Mouse (Mus musculus) embryonic fibroblast, embryonic 13.5 days (primary cell): Measurements from ENCODE around the gene Rnase13. TPM values are rescaled to one million over a fixed set of nuclear protein-coding genes. Genes with fewer than 3 reads are reported as not detected.
A peak's percentile ranks its signal among the peaks of the same experiment; 100 is the strongest.

ENCODE experiments used
- H3K27ac ChIP-seq: 2 replicates; pipeline ENCODE4 v1.5.1; 2012; ENCODE audit warnings: low read length, control low read depth, inconsistent platforms; ENCODE audit not compliant: insufficient read depth
- H3K4me1 ChIP-seq: 2 replicates; pipeline ENCODE4 v1.6.1; 2011; ENCODE audit warnings: low read length; ENCODE audit not compliant: control insufficient read depth, insufficient read depth
- H3K4me3 ChIP-seq: 2 replicates; pipeline ENCODE4 v1.5.1; 2011; ENCODE audit warnings: mild to moderate bottlenecking, control low read depth, low read length; ENCODE audit not compliant: insufficient read depth
- CTCF ChIP-seq: IDR thresholded peaks from 2 replicates; pipeline ENCODE4 v1.5.1; 2011; ENCODE audit warnings: mild to moderate bottlenecking, control low read depth, low read length, moderate library complexity, borderline replicate concordance; ENCODE audit not compliant: insufficient read depth
- POLR2A ChIP-seq: IDR thresholded peaks from 2 replicates; pipeline ENCODE4 v1.6.1; 2011; ENCODE audit warnings: low read depth, mild to moderate bottlenecking, control low read depth, low read length, moderate library complexity
- polyA plus RNA-seq: library from polyadenylated mRNA; stranded (reverse); fragments of >200 nt; gene quantifications from 2 replicates; pipeline ENCODE4 v1.2.4, GENCODE M21; 2011; ENCODE audit warnings: low read depth; ENCODE audit not compliant: missing spikeins, insufficient read length

Gene Rnase13
- polyA plus RNA-seq, 1 experiment, result not detected

DNA sequence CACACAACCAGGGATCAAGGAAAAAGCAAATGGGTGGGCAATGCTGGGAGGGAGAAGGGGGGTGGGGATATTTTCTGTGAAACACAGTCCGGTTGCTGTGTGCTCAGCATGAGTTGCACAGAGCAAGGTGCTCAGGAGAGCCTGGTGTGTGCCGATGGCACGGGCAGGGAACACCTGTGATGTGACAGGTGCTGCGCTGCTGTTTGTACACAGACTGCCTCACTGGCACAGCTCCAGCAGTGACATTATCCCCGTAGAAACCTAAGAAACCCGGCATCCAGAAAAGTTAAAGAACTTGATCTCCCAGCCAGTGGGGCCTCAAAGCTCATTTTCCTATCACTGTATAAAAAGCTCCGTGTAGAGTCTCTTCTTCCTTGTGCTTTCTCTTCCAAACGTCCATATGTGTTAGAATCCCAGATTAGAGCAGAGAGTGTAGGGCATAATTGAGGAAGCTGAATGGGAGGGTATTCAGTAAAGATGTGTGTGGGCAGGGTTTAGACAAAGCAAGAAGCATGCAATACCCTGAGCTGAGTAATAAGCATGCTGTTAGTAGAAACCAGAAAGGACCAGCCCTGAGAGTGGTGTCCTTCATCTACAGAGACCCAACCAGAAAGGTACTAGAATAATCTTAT lies 25.9 kb downstream of the Rnase13 start:
- Histone ChIP-seq H3K27ac (no peak overlapping the region), H3K4me1 (no peaks in the 10 kb centered on the region), H3K4me3 (no peak overlapping the region)
- TF ChIP-seq CTCF (no peak), POLR2A (no peak)

DNA sequence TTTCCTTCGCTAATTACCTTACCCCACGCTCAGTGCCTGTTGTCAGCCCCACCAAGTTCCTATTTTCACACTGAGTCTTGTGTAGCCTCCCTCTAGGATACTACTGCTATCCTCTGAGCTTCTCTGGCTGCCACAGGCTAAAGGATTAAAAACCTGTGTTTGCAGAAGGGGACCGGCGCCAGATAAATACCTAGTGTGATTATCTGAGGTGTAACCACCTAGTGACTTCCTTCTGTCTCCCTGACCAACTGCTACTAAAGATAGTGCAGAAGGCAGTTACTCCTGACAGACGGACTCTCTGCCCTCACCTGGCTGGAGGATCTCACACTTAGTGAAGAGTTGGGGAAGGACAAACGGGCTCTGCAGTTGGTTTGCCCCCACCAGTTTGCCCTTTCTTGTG lies 26.6 kb downstream of the Rnase13 start:
- no peak for TF ChIP-seq POLR2A
- no peak for TF ChIP-seq CTCF
- Histone ChIP-seq H3K4me3 (no peak overlapping the region), H3K27ac (no peak overlapping the region), H3K4me1 (no peaks in the 10 kb centered on the region)

DNA sequence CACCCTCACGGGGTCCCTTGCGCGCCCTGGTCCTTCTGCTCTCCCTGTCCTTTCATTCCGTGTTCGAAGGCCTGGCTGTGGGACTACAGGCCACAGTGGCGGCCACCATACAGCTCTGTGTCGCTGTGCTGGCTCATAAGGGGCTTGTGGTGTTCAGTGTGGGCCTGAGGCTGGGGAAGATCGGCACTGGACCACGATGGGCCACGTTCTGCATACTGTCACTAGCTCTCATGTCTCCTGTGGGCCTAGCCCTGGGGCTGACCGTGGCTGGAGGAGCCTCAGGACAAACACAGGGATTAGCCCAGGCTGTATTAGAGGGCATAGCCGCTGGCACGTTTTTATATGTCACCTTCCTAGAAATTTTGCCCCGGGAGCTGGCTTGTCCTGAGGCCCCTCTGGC lies 27.5 kb downstream of the Rnase13 start:
- H3K4me3 ChIP-seq, result no peak overlapping the region
- TF ChIP-seq POLR2A, result no peak
- no peak for TF ChIP-seq CTCF
- no peak overlapping the region for H3K27ac ChIP-seq
- H3K4me1 ChIP-seq, result no peaks in the 10 kb centered on the region

DNA sequence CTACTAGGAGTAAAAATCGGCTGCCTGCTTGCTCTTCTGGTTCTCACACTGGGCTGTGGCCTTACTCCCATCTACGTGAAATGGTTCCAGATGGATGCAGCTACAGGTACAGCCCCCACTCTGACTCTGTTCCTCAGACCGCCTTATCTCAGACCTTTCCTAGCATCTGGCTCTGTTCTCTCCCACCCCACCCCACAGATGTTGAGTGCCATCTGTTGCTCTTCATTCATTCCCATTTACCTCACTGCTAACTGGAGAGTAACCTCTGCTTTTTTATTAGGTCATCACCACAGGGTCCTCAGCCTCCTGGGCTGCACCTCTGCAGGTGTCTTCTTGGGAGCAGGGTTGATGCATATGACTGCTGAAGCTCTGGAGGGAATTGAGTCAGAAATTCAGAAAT lies 28.8 kb downstream of the Rnase13 start:
- Histone ChIP-seq H3K4me3 (no peak overlapping the region), H3K27ac (no peak overlapping the region), H3K4me1 (no peaks in the 10 kb centered on the region)
- TF ChIP-seq CTCF (no peak), POLR2A (no peak)

DNA sequence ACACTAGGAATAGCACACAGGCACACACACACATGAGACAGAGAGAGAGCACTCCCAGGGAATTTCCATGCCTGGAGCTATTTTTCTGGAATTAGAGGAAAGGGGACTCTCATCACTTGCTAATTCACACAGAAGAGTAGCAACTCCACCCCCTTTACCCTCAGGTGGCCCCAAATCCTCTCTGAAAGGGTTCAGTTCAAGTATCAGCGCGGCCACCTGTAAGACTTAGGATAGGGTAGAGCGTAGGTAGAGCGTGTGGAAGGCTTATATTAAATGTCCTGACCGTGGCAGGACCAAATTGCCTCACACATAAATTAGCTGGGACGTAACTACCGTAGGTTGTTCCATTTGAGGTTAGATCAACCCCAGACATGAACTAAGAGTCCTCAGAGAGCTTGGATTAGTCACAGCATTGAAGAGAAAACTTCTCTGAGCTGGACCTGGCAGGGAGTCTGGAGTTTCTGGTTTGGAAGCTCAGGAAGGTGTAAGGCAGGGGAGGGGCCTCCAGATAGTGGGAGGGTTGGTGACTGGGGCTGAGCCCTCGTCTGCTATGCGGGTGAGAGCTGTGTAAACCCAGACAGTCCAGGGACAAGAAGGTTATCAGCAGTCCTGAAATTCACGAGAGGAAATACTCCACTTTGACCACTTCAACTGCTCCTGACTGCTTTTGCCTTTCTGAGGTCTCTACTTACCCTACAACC lies 29.3 kb downstream of the Rnase13 start:
- Histone ChIP-seq H3K4me1 (no peaks in the 10 kb centered on the region), H3K4me3 (no peak overlapping the region), H3K27ac (no peak overlapping the region)
- TF ChIP-seq CTCF (no peak), POLR2A (no peak)

DNA sequence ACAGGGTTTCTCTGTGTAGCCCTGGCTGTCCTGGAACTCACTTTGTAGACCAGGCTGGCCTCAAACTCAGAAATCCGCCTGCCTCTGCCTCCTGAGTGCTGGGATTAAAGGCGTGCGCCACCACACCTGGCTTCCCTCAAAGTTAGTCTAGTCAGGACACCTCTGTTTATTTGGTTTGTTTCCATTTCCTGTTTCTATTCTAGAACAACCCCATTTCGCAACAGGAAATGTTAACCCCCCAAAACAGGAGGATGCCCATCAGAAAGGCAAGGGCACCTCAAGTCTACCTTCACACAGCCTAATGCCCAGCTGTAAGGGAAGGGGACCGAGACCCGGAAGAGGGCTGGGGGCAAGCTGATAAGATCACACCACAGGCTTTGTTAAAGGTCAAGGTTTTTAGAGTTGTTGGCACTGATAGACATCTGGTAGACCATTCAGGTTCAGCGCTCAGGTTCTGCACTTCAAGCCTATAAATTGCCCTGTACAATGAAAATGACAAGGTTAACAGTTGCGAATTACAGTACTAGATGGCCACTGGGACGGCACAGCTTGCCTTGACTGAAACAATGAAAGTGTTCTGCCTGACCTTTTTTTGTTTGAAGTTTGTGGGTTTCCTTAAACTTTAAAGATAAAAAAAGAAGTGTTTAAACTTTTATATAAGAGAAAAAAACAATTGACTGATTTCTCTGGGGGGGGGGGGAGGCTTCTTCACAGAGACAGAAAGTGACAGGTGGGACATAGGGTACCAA lies 30.2 kb downstream of the Rnase13 start, which contains the start of gene Slc39a2:
Slc39a2 (plus strand) TSS at position 699 of the 749 bp plus-strand sequence.
- Histone ChIP-seq H3K4me1 (no peaks in the 10 kb centered on the region), H3K27ac (no peak within 1 kb of the TSS), H3K4me3 (no peak within 1 kb of the TSS)
- TF ChIP-seq CTCF (no peak), POLR2A (no peak)

DNA sequence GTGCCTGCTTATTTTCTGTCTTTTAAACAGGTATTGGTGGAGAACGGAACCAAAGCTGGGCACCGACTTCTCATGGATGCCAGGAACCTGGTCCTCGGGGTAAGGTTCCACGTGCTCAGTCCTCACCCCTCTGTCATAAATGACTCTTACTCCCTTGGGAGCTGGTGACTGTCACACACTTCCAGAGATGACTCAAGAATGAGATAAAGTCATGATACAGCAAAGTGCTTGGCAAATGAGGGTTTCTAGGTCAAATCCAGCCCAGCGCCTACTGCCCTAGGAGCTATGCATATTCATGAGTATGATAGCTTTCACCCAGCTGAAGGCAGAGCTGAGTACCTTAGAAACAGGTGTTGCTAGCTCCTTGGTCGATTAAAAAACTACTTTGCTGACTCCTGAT lies 32.7 kb downstream of the Rnase13 start:
- Histone ChIP-seq H3K27ac (no peak overlapping the region), H3K4me3 (no peak overlapping the region), H3K4me1 (no peaks in the 10 kb centered on the region; the same call in 1 of the 2 replicates)
- TF ChIP-seq CTCF (no peak), POLR2A (no peak)

DNA sequence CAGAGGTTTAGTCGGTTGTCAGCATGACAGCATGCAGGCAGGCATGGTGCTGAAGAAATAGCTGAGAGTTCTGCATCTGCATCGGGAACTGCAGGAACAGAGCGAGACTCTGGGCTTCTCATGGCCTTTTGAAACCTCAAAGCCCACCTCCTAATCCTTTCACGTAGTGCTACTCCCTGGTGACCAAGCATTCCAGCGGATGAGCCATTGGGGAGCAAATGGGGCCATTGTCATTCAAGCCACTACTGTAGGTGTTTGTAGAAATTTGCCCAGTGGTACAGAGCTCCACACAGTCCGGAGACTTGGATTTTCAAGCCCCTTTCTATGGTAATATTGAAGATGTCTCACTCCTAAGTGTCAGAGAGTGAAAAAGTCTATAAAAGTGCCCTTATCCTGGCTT lies 36.5 kb downstream of the Rnase13 start:
- Histone ChIP-seq H3K27ac (no peak overlapping the region), H3K4me1 (no peaks in the 10 kb centered on the region; the same call in 1 of the 2 replicates), H3K4me3 (no peak overlapping the region)
- no peak for TF ChIP-seq POLR2A
- no peak for TF ChIP-seq CTCF

DNA sequence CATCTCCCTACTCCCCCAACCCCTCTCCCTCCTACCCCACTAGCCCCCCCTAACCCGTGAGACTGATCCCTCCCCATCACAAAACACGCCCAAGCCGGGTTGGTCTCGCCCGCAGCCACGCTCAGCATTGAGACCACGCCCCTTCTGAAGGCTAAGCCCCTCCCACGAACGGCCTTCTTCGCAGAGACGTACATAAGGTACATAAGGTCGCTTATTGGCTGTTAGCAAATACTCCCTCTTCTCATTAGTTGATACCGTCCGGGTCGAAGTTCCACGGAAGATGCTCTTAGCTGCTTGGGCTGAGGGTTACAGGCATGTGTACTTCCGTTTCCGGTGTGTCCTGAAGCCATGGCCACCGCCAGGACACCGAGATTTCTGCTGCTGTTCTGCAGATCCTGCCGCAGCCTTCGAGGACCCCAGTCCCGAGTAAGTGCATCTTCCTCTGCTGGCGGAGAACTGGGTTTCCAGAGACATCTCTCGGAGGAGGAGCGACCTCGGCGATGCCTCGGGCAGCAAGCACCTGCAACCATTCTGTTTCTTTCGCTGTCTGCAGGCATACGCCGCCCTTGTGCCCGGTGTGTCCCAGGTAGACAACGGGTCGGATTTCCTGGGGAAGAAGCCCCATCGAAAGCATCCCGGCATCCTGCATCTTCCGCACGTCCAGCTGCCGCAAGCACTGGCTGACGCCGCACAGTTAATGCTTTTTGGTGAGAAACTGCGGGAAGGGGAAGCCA lies 37.8 kb downstream of the Rnase13 start, which contains the start of gene Mettl17:
Mettl17 (plus strand) TSS at position 245 of the 734 bp plus-strand sequence.
- H3K27ac ChIP-seq, result peak within 1 kb of the TSS; percentile 39
- peak; percentile 89 for TF ChIP-seq POLR2A
- no peak for TF ChIP-seq CTCF
- H3K4me1 ChIP-seq, result no peaks in the 10 kb centered on the region; the same call in 1 of the 2 replicates
- H3K4me3 ChIP-seq, result peak within 1 kb of the TSS; percentile 85
